Mouse (Mus musculus) bone marrow macrophage, adult 2 months (primary cell): ENCODE measurements around the gene Lpar1.

ENCODE experiments used
- CTCF ChIP-seq: IDR thresholded peaks from 2 replicates; pipeline ENCODE4 v1.5.1; 2012; ENCODE audit warnings: low read depth, mild to moderate bottlenecking, low read length, moderate library complexity
- POLR2A ChIP-seq: IDR thresholded peaks from 2 replicates; pipeline ENCODE4 v1.6.1; 2012; ENCODE audit warnings: mild to moderate bottlenecking, low read depth, low read length, borderline replicate concordance

DNA sequence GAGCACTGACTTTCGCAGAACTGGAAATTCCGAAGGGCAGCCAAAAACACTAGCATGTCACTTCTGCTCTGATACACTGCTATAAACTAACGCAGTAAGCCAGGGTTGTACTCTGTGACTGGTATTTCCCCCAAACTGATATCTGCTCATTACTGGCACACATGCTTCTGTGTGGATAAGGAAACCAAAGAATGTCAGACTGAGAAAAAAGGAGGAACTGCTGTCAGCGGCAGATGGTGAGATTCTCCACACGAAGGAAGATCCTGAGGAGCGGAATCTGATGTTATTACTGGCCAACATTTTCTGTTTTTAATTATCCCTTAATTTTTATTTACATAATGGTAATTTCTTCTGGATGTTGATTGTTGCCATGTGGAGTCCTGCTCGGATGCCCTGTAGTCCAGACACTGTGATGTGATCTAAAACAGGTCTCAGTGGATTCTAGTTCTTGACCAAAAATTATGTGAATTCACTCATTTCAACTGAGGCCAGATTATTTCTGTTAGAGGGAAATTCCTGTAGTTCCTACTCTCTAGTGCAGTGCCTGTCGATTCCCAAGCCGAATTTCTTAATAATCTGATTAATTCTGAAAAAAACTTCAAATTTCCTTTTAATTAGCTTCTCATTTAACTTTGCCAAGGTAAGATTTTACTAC is 130.3 kb downstream of the Lpar1 start:
- TF ChIP-seq POLR2A (no peak), CTCF (no peak)
